Mouse (Mus musculus): Measurements from ENCODE around the gene Calm5. TPM values are rescaled to one million over a fixed set of nuclear protein-coding genes. Genes with fewer than 3 reads are reported as not detected.
"Not testable (repeated sequence)": the region's sequence is repeated elsewhere in the genome, so short reads cannot be mapped to it uniquely, and the experiment has no call there.

Gene Calm5
- not detected in 2 replicates for polyA plus RNA-seq (2015; fragmentation: Nextera tagmentation; extraction: Ambion mirVana)

DNA sequence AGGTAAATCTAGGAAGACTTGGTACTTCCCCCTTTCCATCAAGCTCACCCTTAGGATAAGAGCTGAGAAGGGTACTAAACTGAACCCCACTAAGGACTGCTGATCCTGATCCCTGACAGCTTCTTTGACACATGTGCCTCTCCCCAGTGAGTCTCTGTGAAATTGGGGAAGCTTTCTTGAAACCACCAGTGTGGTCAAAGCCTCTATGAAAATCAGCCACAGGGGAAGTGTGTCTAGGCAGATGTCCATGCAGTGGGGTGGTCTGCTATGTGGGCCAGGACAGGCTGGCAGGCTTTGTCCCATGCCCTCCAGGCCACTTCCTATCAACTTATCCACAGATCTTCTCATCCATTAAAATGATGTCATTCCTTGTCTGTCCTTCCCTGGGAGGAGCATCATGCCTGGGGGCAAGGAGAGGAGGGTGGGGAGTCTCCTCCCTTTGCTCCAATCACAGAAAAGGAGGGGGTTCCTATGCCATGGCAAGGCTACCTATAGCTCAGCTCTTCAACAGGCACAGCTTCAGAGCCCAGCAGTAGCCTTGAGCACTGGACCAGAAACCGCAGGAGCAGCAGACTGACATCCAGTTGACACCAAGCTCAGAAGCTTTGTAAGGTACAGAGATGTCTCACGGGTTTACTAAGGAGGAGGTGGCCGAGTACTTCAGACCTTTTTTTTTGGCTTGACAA is at the start of gene Calm5:
Gene Calm5 (plus strand): TSS at position 526 of the 686 bp plus-strand sequence.
- not testable (repeated sequence) for H3K36me3 ChIP-seq (ENCODE audit: control insufficient read depth, insufficient read depth, low read length); H3K9ac ChIP-seq (ENCODE audit: low read depth, low read length); H3K27ac ChIP-seq (ENCODE audit: low read depth, low read length); H3K4me1 ChIP-seq (ENCODE audit: control insufficient read depth, insufficient read depth, low read depth, low read length); ATAC-seq; H3K27me3 ChIP-seq (replicated peaks; ENCODE audit: control insufficient read depth, insufficient read depth, low read length); H3K9me3 ChIP-seq (ENCODE audit: control insufficient read depth, low read length); H3K4me3 ChIP-seq (ENCODE audit: low read length); H3K4me2 ChIP-seq (ENCODE audit: low read length)
- 89% methylated on average over 3 of the region's 3 CpGs for WGBS

GRCm38 (mm10) chr13:3804186-3804585 is 49.8 kb upstream of the Calm5 start, which contains the start of gene Calml3:
TSS of gene Calml3 (minus strand) at chr13:3804316.
- no peak within 1 kb of the TSS for H3K27ac ChIP-seq (ENCODE audit: low read depth, low read length)
- 90% methylated on average over 13 of the region's 13 CpGs for WGBS
- no peak for ATAC-seq

GRCm38 (mm10) chr13:3805132-3805531 is 48.8 kb upstream of the Calm5 start:
- Histone ChIP-seq H3K36me3 (ENCODE audit: control insufficient read depth, insufficient read depth, low read length) (no peaks in the 10 kb centered on the region), H3K27me3 (replicated peaks; ENCODE audit: control insufficient read depth, insufficient read depth, low read length) (no peaks in the 10 kb centered on the region), H3K4me1 (ENCODE audit: control insufficient read depth, insufficient read depth, low read depth, low read length) (no peaks in the 10 kb centered on the region), H3K9ac (ENCODE audit: low read depth, low read length) (no peak overlapping the region), H3K4me3 (ENCODE audit: low read length) (no peak overlapping the region), H3K4me2 (ENCODE audit: low read length) (no peak overlapping the region), H3K9me3 (ENCODE audit: control insufficient read depth, low read length) (no peaks in the 10 kb centered on the region), H3K27ac (ENCODE audit: low read depth, low read length) (no peak overlapping the region)
- no peak for ATAC-seq
- WGBS = 70% methylated on average over 2 of the region's 2 CpGs

More at GRCm38 (mm10) chr13:3804186-3804585, 49.8 kb upstream of the Calm5 start, which contains the start of gene Calml3:
- Histone ChIP-seq H3K4me1 (ENCODE audit: control insufficient read depth, insufficient read depth, low read depth, low read length) (no peaks in the 10 kb centered on the region), H3K4me3 (ENCODE audit: low read length) (no peak within 1 kb of the TSS), H3K4me2 (ENCODE audit: low read length) (no peak within 1 kb of the TSS), H3K36me3 (ENCODE audit: control insufficient read depth, insufficient read depth, low read length) (no peaks in the 10 kb centered on the region), H3K27me3 (replicated peaks; ENCODE audit: control insufficient read depth, insufficient read depth, low read length) (no peaks in the 10 kb centered on the region), H3K9ac (ENCODE audit: low read depth, low read length) (no peak within 1 kb of the TSS), H3K9me3 (ENCODE audit: control insufficient read depth, low read length) (no peaks in the 10 kb centered on the region)

DNA sequence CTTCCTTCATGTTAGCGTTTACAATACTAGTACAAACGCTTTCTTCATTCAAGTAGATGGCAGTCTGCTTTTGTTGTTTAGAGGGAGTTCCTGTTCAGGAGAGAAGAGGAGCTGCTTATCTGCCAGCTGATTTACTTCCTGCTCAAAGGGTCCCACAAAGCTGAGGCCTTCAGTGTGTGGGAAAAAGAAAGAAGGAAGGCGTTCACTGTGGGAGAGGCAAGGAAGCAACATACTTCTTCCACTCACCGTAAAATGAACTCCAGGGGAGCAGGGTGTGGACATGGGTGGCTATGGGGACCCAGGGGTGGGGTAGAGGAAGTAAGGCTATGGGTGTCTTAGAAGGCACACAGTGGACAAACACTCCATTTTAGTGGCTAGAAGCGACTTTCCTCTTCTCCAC is 48.3 kb upstream of the Calm5 start:
- no peaks in the 10 kb centered on the region for H3K4me1 ChIP-seq (ENCODE audit: control insufficient read depth, insufficient read depth, low read depth, low read length)
- H3K36me3 ChIP-seq (ENCODE audit: control insufficient read depth, insufficient read depth, low read length) = no peaks in the 10 kb centered on the region
- no peaks in the 10 kb centered on the region for H3K9me3 ChIP-seq (ENCODE audit: control insufficient read depth, low read length)
- no peak overlapping the region for H3K9ac ChIP-seq (ENCODE audit: low read depth, low read length)
- no peak overlapping the region for H3K4me2 ChIP-seq (ENCODE audit: low read length)
- ATAC-seq = no peak
- WGBS = 85% methylated on average over 5 of the region's 5 CpGs
- no peak overlapping the region for H3K4me3 ChIP-seq (ENCODE audit: low read length)
- no peak overlapping the region for H3K27ac ChIP-seq (ENCODE audit: low read depth, low read length)
- H3K27me3 ChIP-seq (replicated peaks; ENCODE audit: control insufficient read depth, insufficient read depth, low read length) = no peaks in the 10 kb centered on the region

GRCm38 (mm10) chr13:3807131-3807827 is 46.7 kb upstream of the Calm5 start:
- Histone ChIP-seq H3K9me3 (ENCODE audit: control insufficient read depth, low read length) (no peaks in the 10 kb centered on the region), H3K9ac (ENCODE audit: low read depth, low read length) (no peak overlapping the region), H3K4me2 (ENCODE audit: low read length) (no peak overlapping the region), H3K36me3 (ENCODE audit: control insufficient read depth, insufficient read depth, low read length) (no peaks in the 10 kb centered on the region), H3K27me3 (replicated peaks; ENCODE audit: control insufficient read depth, insufficient read depth, low read length) (no peaks in the 10 kb centered on the region), H3K4me1 (ENCODE audit: control insufficient read depth, insufficient read depth, low read depth, low read length) (no peaks in the 10 kb centered on the region), H3K4me3 (ENCODE audit: low read length) (no peak overlapping the region), H3K27ac (ENCODE audit: low read depth, low read length) (no peak overlapping the region)
- ATAC-seq = no peak
- WGBS = 82% methylated on average over 7 of the region's 7 CpGs

DNA sequence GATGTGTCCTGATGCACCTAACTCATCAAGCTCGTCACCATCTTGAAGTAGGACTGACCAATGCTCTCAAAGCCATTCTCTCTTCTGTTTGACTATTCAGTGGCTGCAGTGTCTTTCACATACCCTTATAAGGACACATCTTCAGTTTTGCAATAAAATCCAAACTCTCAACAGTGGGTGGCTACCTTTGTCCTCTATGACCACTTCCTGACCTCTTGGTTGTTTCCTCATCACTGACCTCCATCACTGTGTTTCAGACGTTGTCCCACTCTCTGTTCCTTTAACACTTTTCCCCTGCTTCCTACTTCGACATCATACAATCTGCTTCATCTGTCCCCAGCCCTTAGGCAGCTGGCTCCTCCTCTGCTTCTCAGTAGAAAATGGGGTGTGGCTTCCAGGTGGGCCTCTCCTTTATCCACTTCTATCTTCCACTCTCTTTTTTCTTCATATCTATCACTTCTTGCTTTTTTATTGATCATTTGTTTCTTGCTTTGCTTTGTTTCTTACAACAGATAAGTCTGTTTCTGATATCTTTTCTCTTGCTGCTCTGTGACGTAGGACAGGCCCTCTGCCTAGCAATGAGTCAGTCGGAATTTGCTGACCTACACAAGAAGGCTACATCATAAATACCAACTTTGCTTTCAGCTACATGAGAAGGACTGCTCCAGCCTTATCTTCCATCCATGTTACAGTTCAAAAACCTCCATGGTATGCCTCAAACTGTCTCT is 35.8 kb upstream of the Calm5 start:
- Histone ChIP-seq H3K4me1 (ENCODE audit: control insufficient read depth, insufficient read depth, low read depth, low read length) (no peaks in the 10 kb centered on the region), H3K27ac (ENCODE audit: low read depth, low read length) (no peak overlapping the region), H3K9me3 (ENCODE audit: control insufficient read depth, low read length) (no peaks in the 10 kb centered on the region), H3K27me3 (replicated peaks; ENCODE audit: control insufficient read depth, insufficient read depth, low read length) (no peaks in the 10 kb centered on the region), H3K36me3 (ENCODE audit: control insufficient read depth, insufficient read depth, low read length) (no peaks in the 10 kb centered on the region), H3K4me3 (ENCODE audit: low read length) (no peak overlapping the region), H3K9ac (ENCODE audit: low read depth, low read length) (no peak overlapping the region), H3K4me2 (ENCODE audit: low read length) (no peak overlapping the region)
- WGBS = 77% methylated on average over 5 of the region's 5 CpGs
- ATAC-seq = no peak

GRCm38 (mm10) chr13:3818740-3819076 is 35.3 kb upstream of the Calm5 start:
- no peak for ATAC-seq
- Histone ChIP-seq H3K4me3 (ENCODE audit: low read length) (no peak overlapping the region), H3K27me3 (replicated peaks; ENCODE audit: control insufficient read depth, insufficient read depth, low read length) (no peaks in the 10 kb centered on the region), H3K4me1 (ENCODE audit: control insufficient read depth, insufficient read depth, low read depth, low read length) (no peaks in the 10 kb centered on the region), H3K9me3 (ENCODE audit: control insufficient read depth, low read length) (no peaks in the 10 kb centered on the region), H3K27ac (ENCODE audit: low read depth, low read length) (no peak overlapping the region), H3K4me2 (ENCODE audit: low read length) (no peak overlapping the region), H3K9ac (ENCODE audit: low read depth, low read length) (no peak overlapping the region), H3K36me3 (ENCODE audit: control insufficient read depth, insufficient read depth, low read length) (no peaks in the 10 kb centered on the region)
- 98% methylated on average over 2 of the region's 2 CpGs for WGBS

DNA sequence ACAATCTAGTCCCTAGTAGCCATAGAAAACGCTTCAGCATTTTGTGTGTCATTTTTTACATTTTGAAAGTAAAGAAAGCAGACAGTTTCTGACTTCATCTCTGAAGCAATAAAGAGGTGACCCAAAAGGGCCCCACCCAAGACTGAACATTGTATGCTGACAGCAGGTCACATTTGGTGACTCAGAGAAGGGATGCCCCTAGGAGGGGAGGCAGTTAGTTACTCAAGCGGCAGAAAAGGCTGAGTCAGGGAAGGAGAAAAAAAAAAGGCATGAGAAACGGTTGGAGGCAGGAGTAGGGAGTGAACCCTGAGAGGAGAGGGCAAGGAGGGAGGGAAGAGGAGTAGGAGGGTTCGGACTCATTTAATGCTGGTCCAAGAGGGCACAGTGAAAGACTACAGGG is 31.9 kb upstream of the Calm5 start:
- H3K4me2 ChIP-seq (ENCODE audit: low read length) = no peak overlapping the region
- no peak overlapping the region for H3K27ac ChIP-seq (ENCODE audit: low read depth, low read length)
- H3K36me3 ChIP-seq (ENCODE audit: control insufficient read depth, insufficient read depth, low read length) = no peaks in the 10 kb centered on the region
- no peak overlapping the region for H3K4me3 ChIP-seq (ENCODE audit: low read length)
- ATAC-seq = no peak
- H3K27me3 ChIP-seq (replicated peaks; ENCODE audit: control insufficient read depth, insufficient read depth, low read length) = no peaks in the 10 kb centered on the region
- no peaks in the 10 kb centered on the region for H3K4me1 ChIP-seq (ENCODE audit: control insufficient read depth, insufficient read depth, low read depth, low read length)
- no peak overlapping the region for H3K9ac ChIP-seq (ENCODE audit: low read depth, low read length)
- WGBS = 69% methylated on average over 4 of the region's 4 CpGs
- no peaks in the 10 kb centered on the region for H3K9me3 ChIP-seq (ENCODE audit: control insufficient read depth, low read length)

- H3K4me2 ChIP-seq (ENCODE audit: low read length) = no peak overlapping the region
- no peaks in the 10 kb centered on the region for H3K4me1 ChIP-seq (ENCODE audit: control insufficient read depth, insufficient read depth, low read depth, low read length)
- no peaks in the 10 kb centered on the region for H3K27me3 ChIP-seq (replicated peaks; ENCODE audit: control insufficient read depth, insufficient read depth, low read length)
- no peak overlapping the region for H3K9ac ChIP-seq (ENCODE audit: low read depth, low read length)
- H3K4me3 ChIP-seq (ENCODE audit: low read length) = no peak overlapping the region
- no peak for ATAC-seq
- H3K27ac ChIP-seq (ENCODE audit: low read depth, low read length) = no peak overlapping the region
- no peaks in the 10 kb centered on the region for H3K9me3 ChIP-seq (ENCODE audit: control insufficient read depth, low read length)
- no peaks in the 10 kb centered on the region for H3K36me3 ChIP-seq (ENCODE audit: control insufficient read depth, insufficient read depth, low read length)
Observed at GRCm38 (mm10) chr13:3825726-3826125, 28.2 kb upstream of the Calm5 start.
